Mouse (Mus musculus) midbrain, embryonic 11.5 days (tissue): ENCODE measurements around the gene Serf1. TPM values are rescaled to one million over a fixed set of nuclear protein-coding genes. Genes with fewer than 3 reads are reported as not detected.

Experiments
- polyA plus RNA-seq: library from polyadenylated mRNA; unstranded; fragments of >200 nt; fragmentation: Nextera tagmentation; extraction: Ambion mirVana; gene quantifications from 2 replicates; pipeline ENCODE4 v1.2.1, GENCODE M21; 2014

Gene Serf1
- polyA plus RNA-seq, 1 experiment from 2014 or later, result 239 TPM

Other genes with a start within 250 kb of the Serf1 start
- 36.2 and 39.3 TPM in 2 replicates for gene Cartpt, start 206.9 kb upstream of the Serf1 start, polyA plus RNA-seq
- gene Mccc2, start 92.4 kb upstream of the Serf1 start, polyA plus RNA-seq, result 35.5 and 39.9 TPM in 2 replicates
- gene Bdp1, start 3.9 kb upstream of the Serf1 start, polyA plus RNA-seq, result 20.5 and 23.7 TPM in 2 replicates
- gene Smn1, start 16.8 kb downstream of the Serf1 start, polyA plus RNA-seq, result 84.4 and 86.8 TPM in 2 replicates
- 0.22 and 0.34 TPM in 2 replicates for gene Naip2, start 94.1 kb downstream of the Serf1 start, polyA plus RNA-seq
- gene Naip5, start 138.3 kb downstream of the Serf1 start, polyA plus RNA-seq, result 0.21 and 0.27 TPM in 2 replicates
- gene Naip6, start 209.7 kb downstream of the Serf1 start, polyA plus RNA-seq, result 0.07 and 0.08 TPM in 2 replicates